Mouse (Mus musculus) right cerebral cortex, postnatal 25 days (tissue): ENCODE results near the gene Tdgf1.

Source experiments
- DNase-seq: peaks from one replicate; pipeline ENCODE4 v3.0.0; 2022

The Tdgf1 gene

DNA sequence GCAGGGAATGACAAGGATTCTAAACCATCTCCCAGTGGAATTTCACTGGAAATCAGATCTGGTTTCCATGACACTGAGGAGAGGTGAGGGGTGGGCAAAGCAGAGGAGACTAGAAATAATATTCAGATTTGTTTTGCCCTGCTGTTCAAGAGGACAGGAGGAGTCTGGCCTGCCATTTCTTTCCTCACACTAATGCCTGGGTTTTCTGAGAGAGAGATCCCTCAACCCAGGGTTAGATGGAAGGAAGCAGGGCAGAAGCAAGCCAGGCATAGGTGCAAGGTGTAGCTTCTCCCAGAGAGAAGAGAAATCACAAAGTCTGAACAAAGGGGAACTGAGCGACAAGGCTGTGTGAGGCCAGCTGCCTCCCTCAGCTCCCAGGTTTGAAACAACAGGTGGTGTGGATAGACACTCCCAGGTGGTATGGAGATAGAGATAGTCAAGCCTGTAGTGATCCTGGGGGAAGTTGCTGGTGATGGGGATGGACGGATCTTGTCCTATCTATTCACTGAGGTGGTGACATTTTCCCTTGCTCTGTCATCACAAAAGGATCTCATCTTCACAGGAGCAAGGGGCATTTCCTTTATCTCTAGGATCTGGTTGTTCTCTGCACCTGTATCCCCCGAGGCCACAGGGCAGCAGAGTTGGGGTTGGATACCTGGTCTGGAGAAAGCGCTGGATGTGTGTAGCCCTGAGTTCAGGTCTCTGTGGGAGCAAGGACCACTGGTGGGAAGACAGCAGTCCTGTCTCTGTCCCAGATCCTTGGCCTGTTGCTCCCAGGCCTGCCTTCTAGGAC is 37.9 kb downstream of the Tdgf1 start:
- no peak for DNase-seq

DNA sequence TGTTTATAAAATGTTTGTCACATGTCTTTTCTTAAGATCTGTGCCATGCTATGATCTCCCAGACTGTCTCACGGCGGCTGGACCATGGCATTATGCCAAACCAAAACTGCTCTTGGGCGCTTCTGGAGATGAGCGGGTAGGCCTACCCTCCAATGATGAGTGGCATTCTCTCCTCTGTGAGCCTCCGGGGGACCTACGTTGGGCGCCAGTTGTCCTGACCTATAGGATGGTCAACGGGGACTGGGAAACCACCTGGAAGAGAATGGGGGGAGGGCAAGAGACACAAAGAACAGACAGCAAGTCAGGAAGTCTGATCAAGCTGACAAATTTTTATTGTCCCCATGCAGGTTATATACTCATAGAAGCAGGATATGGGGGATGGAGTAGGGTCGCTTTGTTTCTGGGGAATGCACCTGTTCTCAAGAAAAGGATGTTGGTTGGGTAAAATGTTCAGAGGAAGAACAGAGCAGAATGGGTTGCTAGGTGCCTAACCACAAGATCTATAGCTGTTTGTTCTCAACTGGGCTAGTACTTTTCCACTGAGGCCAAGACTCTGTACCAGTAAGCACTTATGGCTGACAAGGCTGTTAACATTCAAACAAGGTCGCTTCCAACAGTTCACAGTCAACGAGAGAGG is 38.6 kb downstream of the Tdgf1 start:
- DNase-seq = no peak

GRCm38 (mm10) chr9:110902271-110902670 is 43.7 kb downstream of the Tdgf1 start:
- DNase-seq = no peak

- DNase-seq = no peak
Measured at GRCm38 (mm10) chr9:110901204-110901603, 44.8 kb downstream of the Tdgf1 start.

- DNase-seq = no peak
Measured at GRCm38 (mm10) chr9:110899451-110900008, 46.4 kb downstream of the Tdgf1 start.

GRCm38 (mm10) chr9:110896595-110896994 is 49.4 kb downstream of the Tdgf1 start:
- DNase-seq = no peak

GRCm38 (mm10) chr9:110895994-110896393 is 50.0 kb downstream of the Tdgf1 start:
- DNase-seq = no peak

DNA sequence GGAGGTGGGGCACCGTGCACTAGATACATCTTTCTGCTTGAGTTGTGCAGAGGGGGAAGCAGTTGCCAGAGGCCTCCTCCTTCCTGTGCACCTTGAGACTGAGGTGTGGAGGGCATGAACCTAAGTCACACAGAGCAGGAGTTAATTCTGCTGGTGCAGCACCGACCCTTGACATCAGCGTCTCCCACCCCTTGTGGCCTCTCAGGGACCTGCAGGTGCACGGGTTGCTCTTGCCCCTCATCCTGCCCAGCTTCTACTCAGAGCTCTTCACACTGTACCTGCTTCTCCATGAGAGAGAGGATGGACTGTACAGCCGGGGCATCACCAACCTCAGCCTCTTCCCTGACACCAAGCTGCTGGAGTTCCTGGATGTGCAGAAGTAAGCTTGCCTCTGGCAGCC is 50.5 kb downstream of the Tdgf1 start:
- DNase-seq = no peak

DNA sequence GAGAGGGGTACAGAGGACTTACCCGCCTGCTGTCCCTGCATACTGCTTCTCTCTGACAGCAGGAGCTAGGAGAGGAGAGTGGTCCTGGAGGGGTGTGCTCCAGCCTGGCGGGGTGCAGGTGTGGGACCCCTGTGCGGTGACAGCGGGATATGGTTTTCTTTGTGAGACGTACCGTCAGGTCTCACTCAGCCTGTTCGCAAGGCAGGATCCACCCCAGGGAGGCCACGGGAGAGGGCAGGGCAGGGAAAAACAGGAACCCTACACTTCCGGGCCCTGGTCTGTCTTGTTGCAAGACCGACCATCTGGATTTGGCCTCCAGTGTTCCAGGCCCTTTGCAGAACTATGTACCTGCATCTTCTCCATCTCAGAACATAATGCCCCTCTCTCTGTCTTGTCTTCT is 52.5 kb downstream of the Tdgf1 start:
- no peak for DNase-seq

DNA sequence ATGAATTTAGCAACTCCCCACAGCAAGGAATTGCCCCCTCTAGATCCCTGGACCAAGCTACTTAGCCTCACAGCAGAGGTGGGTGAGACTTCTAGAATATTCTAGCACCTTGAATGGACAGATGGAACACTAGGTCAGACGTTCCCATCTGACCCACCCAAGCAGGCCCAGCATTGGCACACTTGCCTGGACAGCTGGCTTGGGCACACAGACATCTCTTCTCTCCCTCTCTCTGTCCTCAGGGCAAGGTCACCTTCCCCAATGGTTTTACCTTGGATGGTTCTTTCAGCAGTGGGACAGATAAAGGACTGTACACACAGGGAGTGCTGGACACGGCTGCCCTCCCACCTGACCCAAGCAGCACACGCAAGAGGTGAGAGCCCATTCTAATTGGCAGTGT is 53.4 kb downstream of the Tdgf1 start:
- no peak for DNase-seq

DNA sequence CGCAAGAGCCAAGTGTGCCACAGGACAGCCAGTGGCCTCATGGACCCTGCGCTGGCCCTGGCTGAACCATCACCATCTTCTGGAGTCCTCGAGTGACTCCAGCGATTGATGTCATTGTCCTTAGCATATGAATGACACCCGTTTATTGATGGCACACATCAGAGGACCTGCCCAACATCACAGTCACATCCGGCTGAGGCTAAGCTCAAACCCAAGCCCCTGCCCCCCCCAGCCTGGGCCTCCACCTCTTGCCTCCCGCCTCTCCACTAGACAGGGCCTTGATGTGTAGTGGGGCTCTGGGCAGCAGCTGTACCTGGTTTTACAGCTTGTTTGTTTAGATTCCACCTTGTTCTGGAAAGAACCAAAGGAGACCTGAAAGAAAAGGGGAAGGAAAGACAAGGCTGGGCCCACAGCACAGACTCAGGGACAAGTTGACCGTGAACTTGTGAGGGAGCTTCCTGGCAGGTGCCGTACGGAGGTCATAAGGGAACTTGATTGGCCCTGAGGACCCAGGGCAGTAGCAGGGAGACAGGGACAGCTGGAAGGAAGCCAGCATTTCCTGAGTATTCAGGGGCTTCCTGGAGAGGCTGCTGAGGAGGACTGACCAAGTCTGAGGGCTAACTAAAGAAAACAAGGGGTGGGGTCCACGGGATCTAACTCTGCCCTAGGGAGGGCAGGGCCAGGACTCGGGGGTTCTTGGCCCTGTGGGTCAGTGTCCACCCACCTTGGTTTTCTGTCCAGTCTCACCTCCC is 54.7 kb downstream of the Tdgf1 start:
- DNase-seq = no peak

GRCm38 (mm10) chr9:110890026-110890783 is 55.8 kb downstream of the Tdgf1 start:
- no peak for DNase-seq
